Mouse (Mus musculus) MEL (cell line): Measurements from ENCODE around the gene Syna.

Experiments
- CTCF ChIP-seq, 3 experiments: IDR thresholded peaks in 2 of 3; conservative IDR thresholded peaks in 1 of 3; 2 replicates each; pipeline ENCODE4 v1.5.1; 2011 to 2012; ENCODE audit warnings: low read length in 3 of 3, low read depth in 2 of 3, mild to moderate bottlenecking in 2 of 3, improper control_type of control experiment in 1 of 3, inconsistent platforms in 1 of 3, mixed read lengths in 1 of 3, moderate library complexity in 1 of 3; ENCODE audit not compliant: control insufficient read depth in 1 of 3, insufficient read depth in 1 of 3, poor library complexity in 1 of 3, severe bottlenecking in 1 of 3
- ELF1 ChIP-seq: IDR thresholded peaks from 2 replicates; pipeline ENCODE4 v1.6.1; 2014; ENCODE audit warnings: low read depth, mild to moderate bottlenecking, inconsistent platforms, low read length, improper control_type of control experiment, moderate library complexity
- ETS1 ChIP-seq: IDR thresholded peaks from 2 replicates; pipeline ENCODE4 v1.6.1; 2012; ENCODE audit warnings: low read depth, mild to moderate bottlenecking, inconsistent platforms, low read length, improper control_type of control experiment, moderate library complexity
- GATA1 ChIP-seq: IDR thresholded peaks from 2 replicates; pipeline ENCODE4 v1.6.1; 2011; ENCODE audit warnings: low read depth, low read length, improper control_type of control experiment
- MYB ChIP-seq: IDR thresholded peaks from 2 replicates; pipeline ENCODE4 v1.6.1; 2011; ENCODE audit warnings: mild to moderate bottlenecking, low read depth, low read length, improper control_type of control experiment
- POLR2AphosphoS2 ChIP-seq: IDR thresholded peaks from 2 replicates; pipeline ENCODE4 v1.6.1; 2011; ENCODE audit warnings: low read length, improper control_type of control experiment
- POLR2AphosphoS5 ChIP-seq: IDR thresholded peaks from 2 replicates; pipeline ENCODE4 v1.6.1; 2012; ENCODE audit warnings: low read depth, borderline replicate concordance, mild to moderate bottlenecking, inconsistent platforms, low read length, moderate library complexity, mixed read lengths
- TAL1 ChIP-seq: IDR thresholded peaks from 2 replicates; pipeline ENCODE4 v1.6.1; 2012; ENCODE audit warnings: mild to moderate bottlenecking, inconsistent platforms, low read length, moderate library complexity, mixed read lengths
- TBP ChIP-seq: IDR thresholded peaks from 2 replicates; pipeline ENCODE4 v1.8.0; 2011; ENCODE audit warnings: low read depth, low read length, improper control_type of control experiment
- USF2 ChIP-seq, 2 experiments: IDR thresholded peaks; 2 replicates each; pipeline ENCODE4 v1.6.1; 2011 to 2012; ENCODE audit warnings: improper control_type of control experiment in 2 of 2, low read length in 2 of 2, borderline replicate concordance in 1 of 2, inconsistent platforms in 1 of 2, low read depth in 1 of 2, mild to moderate bottlenecking in 1 of 2; ENCODE audit not compliant: insufficient read depth in 1 of 2
- ZKSCAN1 ChIP-seq: IDR thresholded peaks from 2 replicates; pipeline ENCODE4 v1.6.1; 2012; ENCODE audit warnings: low read depth, mild to moderate bottlenecking, inconsistent platforms, low read length, improper control_type of control experiment, moderate library complexity

DNA sequence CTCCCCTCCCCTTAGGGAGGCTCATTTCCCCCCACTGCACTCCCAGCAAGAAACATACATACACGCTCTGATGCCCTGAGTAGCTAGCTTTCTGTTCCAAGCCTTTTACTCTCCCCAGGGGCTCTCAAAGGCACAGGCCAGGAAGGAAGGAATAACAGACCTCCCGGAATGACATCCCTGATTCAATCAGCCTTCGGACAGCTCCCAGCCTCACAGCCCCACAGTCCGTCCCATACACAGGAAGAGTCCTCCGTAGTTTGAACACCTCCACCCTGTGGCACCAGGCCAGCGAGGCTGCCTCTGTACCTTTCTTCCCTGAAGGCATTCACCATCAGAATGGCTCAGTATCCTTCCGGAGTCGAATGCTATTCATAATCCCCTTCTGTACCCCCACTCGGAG, 31.5 kb downstream of the Syna start:
- TF ChIP-seq POLR2AphosphoS5: no peak
- TF ChIP-seq MYB: no peak
- no peak for TF ChIP-seq CTCF (IDR thresholded peaks at IDR 0.05 in 2 of 3, conservative IDR thresholded peaks at IDR 0.05 in 1 of 3; ENCODE audit: control insufficient read depth in 1 of 3, insufficient read depth in 1 of 3, low read depth in 2 of 3, low read length in 3 of 3, poor library complexity in 1 of 3, severe bottlenecking in 1 of 3)
- no peak for TF ChIP-seq USF2 (IDR thresholded peaks at IDR 0.05; ENCODE audit: borderline replicate concordance in 1 of 2, insufficient read depth in 1 of 2, low read depth in 1 of 2, low read length in 2 of 2)
- no peak for TF ChIP-seq ETS1
- no peak for TF ChIP-seq TBP
- no peak for TF ChIP-seq GATA1
- TF ChIP-seq ZKSCAN1: no peak
- TF ChIP-seq TAL1: no peak
- no peak for TF ChIP-seq ELF1
- no peak for TF ChIP-seq POLR2AphosphoS2
